Mouse (Mus musculus) CH12F3 (cell line): Measurements from ENCODE around the gene Gm15517.
"Not testable (repeated sequence)": the region's sequence is repeated elsewhere in the genome, so short reads cannot be mapped to it uniquely, and the experiment has no call there.

Experiments
- in situ Hi-C: fragments of 300-500 bp; cut with MboI; formaldehyde crosslinking; loops from 2 replicates; pipeline ENCODE4 v1.14.3; 2020; ENCODE audit warnings: low sequenced_read_pairs

The Gm15517 gene

GRCm38 (mm10) chr7:44261147-44261546 is at the start of gene Gm15517:
Gm15517 (plus strand) TSS chr7:44261447.
- in situ Hi-C loops: loop anchor here (10.0 to 25.0 kb wide), 3 partner anchors 54 to 201 kb away; partner anchors contain the start of genes Aspdh, Josd2 and Shank1

GRCm38 (mm10) chr7:44215645-44216044 is 45.6 kb upstream of the Gm15517 start, which contains the start of gene Klk1b5:
Klk1b5 (plus strand) TSS chr7:44215945.
- in situ Hi-C loops: no loop called here

DNA sequence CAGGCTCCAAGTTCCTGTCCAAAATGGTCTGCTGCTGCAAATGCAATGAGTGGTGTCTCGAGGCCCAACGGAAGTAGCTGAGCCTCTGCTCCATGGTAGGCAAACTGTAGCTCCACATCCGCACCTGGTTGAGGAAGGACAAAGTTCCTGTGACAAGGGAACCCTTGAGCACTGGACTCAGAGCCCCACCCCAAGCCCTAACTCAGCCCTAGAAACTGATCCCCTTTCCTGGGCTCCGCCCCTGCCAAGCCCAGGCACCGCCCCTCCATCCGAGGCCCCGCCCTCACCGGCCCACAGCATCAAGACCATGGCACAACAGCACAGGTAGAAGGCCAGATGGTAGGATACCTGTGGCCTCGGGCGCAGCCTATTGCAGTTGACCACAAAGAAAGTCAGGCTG is 39.6 kb upstream of the Gm15517 start:
- in situ Hi-C loops: not testable (repeated sequence)

GRCm38 (mm10) chr7:44222335-44222734 is 38.9 kb upstream of the Gm15517 start:
- in situ Hi-C loops: not testable (repeated sequence)

DNA sequence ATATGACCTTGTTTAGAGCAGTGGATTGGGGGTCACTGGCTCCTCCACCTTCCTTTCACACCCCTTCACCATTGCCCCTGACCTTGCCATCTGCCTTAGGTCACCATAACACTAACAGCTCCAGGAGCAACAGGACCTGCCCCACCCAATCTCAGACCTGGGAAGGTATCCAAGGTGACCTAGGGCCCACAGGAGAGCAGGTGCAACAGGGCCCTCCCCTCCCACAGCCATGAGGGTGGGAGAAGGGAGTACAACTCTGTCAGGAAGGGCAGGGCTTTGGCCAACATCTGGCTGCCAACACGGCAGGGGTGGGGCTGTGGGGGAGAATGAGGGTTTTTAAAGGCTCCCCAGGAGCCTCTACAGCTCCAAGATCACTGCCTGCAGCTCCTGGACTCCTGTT is 36.2 kb upstream of the Gm15517 start, which contains the start of gene Klk1:
Gene Klk1, plus strand, starts transcription at position 285 of the 400 bp plus-strand sequence.
- in situ Hi-C loops: no loop called here

- in situ Hi-C loops: no loop called here
These were observed 25.3 kb upstream of the Gm15517 start, which contains the start of gene Gm36864 for GRCm38 (mm10) chr7:44235909-44236308. Gm36864 (plus strand) TSS chr7:44236177.

GRCm38 (mm10) chr7:44239913-44240312 is 21.3 kb upstream of the Gm15517 start:
- in situ Hi-C loops: no loop called here

GRCm38 (mm10) chr7:44240712-44241111 is 20.5 kb upstream of the Gm15517 start:
- in situ Hi-C loops: no loop called here

DNA sequence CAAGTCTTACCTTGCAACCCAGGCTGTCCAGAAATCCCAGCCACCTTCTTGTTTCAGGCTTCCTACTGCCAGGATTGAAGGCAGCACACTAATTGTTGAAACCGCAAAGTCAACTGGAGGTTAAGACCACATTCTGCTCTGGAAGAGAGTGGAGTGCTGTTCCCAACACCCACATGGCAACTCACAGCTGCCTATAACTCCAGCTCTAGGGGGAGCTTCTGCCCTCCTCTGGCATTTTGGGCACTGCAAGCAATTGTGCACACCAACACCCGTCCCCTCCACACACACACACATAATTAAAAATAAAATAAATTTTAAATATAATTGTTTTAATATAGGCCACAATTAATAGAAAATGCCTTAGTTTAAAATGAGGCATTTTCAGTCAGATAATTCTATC is 20.1 kb upstream of the Gm15517 start:
- in situ Hi-C loops: no loop called here

- in situ Hi-C loops: no loop called here
These were observed 17.2 kb upstream of the Gm15517 start for GRCm38 (mm10) chr7:44244080-44244479.

GRCm38 (mm10) chr7:44246055-44246983 is 14.9 kb upstream of the Gm15517 start, which contains the start of the genes 1700028J19Rik and 2410002F23Rik:
1700028J19Rik (minus strand) TSS chr7:44246695.
2410002F23Rik (plus strand) TSS chr7:44246722.
- in situ Hi-C loops: no loop called here

DNA sequence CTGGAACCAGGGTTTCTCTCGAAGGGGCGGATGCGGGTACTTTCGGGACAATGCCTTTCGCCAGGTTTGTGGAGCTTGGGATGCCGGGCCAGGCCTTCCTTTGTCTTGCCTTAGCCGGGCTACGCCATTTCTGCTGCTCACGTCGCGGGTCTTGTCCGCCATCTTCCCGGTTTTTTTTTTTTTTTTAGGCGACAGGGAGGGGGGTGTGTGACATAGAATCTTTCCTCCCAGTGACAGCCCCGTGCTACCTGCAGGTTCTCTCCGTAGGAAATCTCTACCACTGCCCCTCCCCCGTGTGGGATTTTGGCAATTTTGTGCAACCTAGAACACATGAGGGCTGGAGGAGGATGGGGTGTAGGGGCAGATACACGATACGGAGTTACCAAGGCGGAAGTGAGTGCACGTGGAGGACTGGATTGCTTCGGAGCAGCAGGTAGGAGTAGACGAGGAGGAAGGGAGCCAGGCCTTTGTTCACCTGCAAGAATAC is 14.2 kb upstream of the Gm15517 start:
- in situ Hi-C loops: no loop called here

DNA sequence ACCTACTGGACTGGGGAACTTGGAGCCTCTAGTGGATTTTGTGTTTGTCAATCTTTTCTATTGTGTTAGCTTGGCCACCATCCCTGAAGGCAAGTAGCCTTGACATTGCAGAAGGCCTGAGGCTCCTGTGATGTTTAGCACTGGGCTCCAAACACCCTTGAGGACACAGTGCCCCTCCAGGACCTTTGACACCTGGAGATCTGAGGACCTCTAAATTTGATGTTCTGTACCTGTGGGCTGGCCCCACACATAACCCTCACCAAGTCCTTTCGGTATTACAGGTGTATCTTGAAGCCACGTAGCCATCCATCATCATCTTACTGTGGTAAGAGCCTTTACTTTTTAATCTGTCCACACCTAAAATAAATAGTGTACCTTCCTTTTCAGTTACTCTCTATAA is 13.3 kb upstream of the Gm15517 start:
- in situ Hi-C loops: no loop called here

- in situ Hi-C loops: no loop called here
These were observed 12.0 kb upstream of the Gm15517 start for GRCm38 (mm10) chr7:44249248-44249647.

GRCm38 (mm10) chr7:44250732-44251275 is 10.4 kb upstream of the Gm15517 start:
- in situ Hi-C loops: loop anchor here (25.0 kb wide), 1 partner anchor 211 kb away; the partner anchor contains the start of genes Aspdh and Josd2

DNA sequence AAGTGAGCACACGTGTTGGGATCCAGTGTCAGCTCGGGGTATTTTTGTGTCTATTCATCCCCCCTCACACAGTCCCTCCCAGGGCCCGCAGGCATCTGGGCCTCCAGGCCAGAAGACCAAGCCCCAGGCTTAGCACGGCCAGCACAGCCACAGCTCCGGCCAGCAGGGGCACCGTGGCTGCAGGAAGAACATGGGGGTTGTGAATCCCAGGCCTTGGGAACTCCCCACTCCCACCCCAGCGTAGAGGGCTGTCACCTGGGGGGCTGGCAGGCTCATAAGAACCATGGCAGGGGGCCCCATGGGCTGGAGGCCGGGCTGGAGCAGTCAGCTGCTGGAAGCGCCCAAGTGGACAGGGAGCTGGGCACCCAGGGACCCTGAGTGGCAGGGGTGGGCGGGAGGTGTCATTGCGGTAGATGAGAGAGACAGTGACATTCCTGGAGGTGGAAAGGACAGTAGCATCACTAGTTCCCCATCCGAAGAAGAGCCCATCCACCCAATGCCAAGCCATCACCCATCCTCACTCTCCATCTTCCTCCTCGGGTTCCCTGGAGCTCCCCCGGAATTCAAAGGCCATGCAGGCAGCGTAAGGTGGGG is 8.1 kb upstream of the Gm15517 start:
- in situ Hi-C loops: loop anchor here (25.0 kb wide), 1 partner anchor 209 kb away; the partner anchor contains the start of genes Aspdh and Josd2

DNA sequence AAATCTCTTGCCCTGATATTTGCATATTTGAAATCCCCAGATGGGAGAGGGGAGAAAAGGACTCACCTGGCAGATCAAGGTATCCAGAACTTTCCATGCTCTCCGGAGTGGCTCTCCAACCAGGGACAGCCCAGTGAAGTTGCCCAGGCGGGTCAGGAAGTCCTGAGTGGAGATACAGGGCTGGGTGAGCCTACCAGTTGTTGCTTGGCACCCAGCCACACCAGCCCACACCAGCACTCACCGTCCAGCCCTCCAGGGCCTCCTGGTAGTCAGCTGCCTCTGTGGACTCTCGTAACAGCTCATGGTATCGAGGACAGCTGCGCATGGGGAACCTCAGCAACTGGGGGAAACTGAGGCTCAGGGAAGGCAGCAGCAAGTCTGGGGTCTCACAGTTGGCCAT is 6.3 kb upstream of the Gm15517 start:
- in situ Hi-C loops: loop anchor here (25.0 kb wide), 1 partner anchor 207 kb away; the partner anchor contains the start of genes Aspdh and Josd2

- in situ Hi-C loops: loop anchor here (25.0 kb wide), 1 partner anchor 205 kb away; the partner anchor contains the start of genes Aspdh and Josd2
These were observed 4.0 kb upstream of the Gm15517 start, which contains the start of gene Acp4 for GRCm38 (mm10) chr7:44257278-44257677. Acp4 (minus strand) TSS chr7:44257378.

DNA sequence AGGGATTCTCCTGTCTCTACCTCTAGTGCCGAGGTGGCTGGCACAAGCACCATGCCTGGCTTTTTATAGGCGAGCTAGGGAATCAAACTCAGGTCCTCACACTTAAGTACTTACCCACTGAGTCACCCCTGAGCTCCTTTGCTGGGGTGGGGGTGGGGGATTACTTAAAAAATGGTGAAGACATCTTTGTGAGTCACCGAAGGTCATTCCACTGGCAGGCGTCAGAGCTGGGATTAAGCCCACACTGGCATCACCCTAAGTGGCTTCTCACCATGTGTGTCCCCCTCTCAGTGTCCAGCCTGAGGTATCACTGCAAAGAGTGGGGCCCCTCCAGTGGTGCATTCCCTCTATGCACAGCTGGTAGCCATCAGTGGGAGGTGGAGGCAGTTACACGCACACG is 837 bp upstream of the Gm15517 start:
- in situ Hi-C loops: loop anchor here (10.0 to 25.0 kb wide), 3 partner anchors 54 to 202 kb away; partner anchors contain the start of genes Aspdh, Josd2 and Shank1
